Mouse (Mus musculus): ENCODE measurements around the gene H3f3b. TPM values are rescaled to one million over a fixed set of nuclear protein-coding genes. Genes with fewer than 3 reads are reported as not detected.

The H3f3b gene
- total RNA-seq, 2 experiments from 2014 or later, result 253 to 254 TPM

GRCm38 (mm10) chr11:116004840-116005700, 22.7 kb downstream of the H3f3b start:
- peak; percentile 49 to 59 for DNase-seq (ENCODE audit: low spot score in 2 of 2)
- intact Hi-C loops (cut with DNase I), result no loop called here

- intact Hi-C loops (cut with DNase I), result no loop called here
- DNase-seq (ENCODE audit: low spot score in 2 of 2), result no peak
Measured at GRCm38 (mm10) chr11:116004186-116004823, 23.5 kb downstream of the H3f3b start.

- intact Hi-C loops (cut with DNase I), result no loop called here
- DNase-seq (ENCODE audit: low spot score in 2 of 2), result no peak
Measured at GRCm38 (mm10) chr11:116002894-116003293, 24.9 kb downstream of the H3f3b start.

GRCm38 (mm10) chr11:116001725-116002124, 26.0 kb downstream of the H3f3b start:
- no peak for DNase-seq (ENCODE audit: low spot score in 2 of 2)
- intact Hi-C loops (cut with DNase I), result no loop called here

- no peak for DNase-seq (ENCODE audit: low spot score in 2 of 2)
- intact Hi-C loops (cut with DNase I), result no loop called here
Measured at GRCm38 (mm10) chr11:116000607-116001006, 27.2 kb downstream of the H3f3b start.

GRCm38 (mm10) chr11:115999538-116000143, 28.1 kb downstream of the H3f3b start:
- intact Hi-C loops (cut with DNase I), result loop anchor here (2.0 to 10.0 kb wide), 2 partner anchors 61 to 265 kb away; no protein-coding TSS in a partner anchor
- peak in 1 of 2 experiments; percentile 55 for DNase-seq (ENCODE audit: low spot score in 2 of 2)

GRCm38 (mm10) chr11:115999027-115999426, 28.7 kb downstream of the H3f3b start:
- intact Hi-C loops (cut with DNase I), result loop anchor here (2.0 to 10.0 kb wide), 2 partner anchors 60 to 264 kb away; no protein-coding TSS in a partner anchor

GRCm38 (mm10) chr11:115997662-115998061, 30.1 kb downstream of the H3f3b start:
- intact Hi-C loops (cut with DNase I), result loop anchor here (2.0 to 10.0 kb wide), 2 partner anchors 59 to 263 kb away; no protein-coding TSS in a partner anchor
- DNase-seq (ENCODE audit: low spot score in 2 of 2), result no peak

More at GRCm38 (mm10) chr11:115999027-115999426, 28.7 kb downstream of the H3f3b start:
- no peak for DNase-seq (ENCODE audit: low spot score in 2 of 2)

GRCm38 (mm10) chr11:115997047-115997446, 30.7 kb downstream of the H3f3b start:
- DNase-seq (ENCODE audit: low spot score in 2 of 2), result no peak
- intact Hi-C loops (cut with DNase I), result loop anchor here (10.0 kb wide), 1 partner anchor 262 kb away; no protein-coding TSS in a partner anchor

- DNase-seq (ENCODE audit: low spot score in 2 of 2), result no peak
- intact Hi-C loops (cut with DNase I), result loop anchor here (10.0 kb wide), 1 partner anchor 260 kb away; no protein-coding TSS in a partner anchor
Measured at GRCm38 (mm10) chr11:115995256-115995655, 32.5 kb downstream of the H3f3b start.

- no peak for DNase-seq (ENCODE audit: low spot score in 2 of 2)
- intact Hi-C loops (cut with DNase I), result loop anchor here (10.0 kb wide), 1 partner anchor 257 kb away; no protein-coding TSS in a partner anchor
Measured at GRCm38 (mm10) chr11:115992098-115992497, 35.7 kb downstream of the H3f3b start.

- intact Hi-C loops (cut with DNase I), result loop anchor here (10.0 kb wide), 1 partner anchor 255 kb away; no protein-coding TSS in a partner anchor
Measured at GRCm38 (mm10) chr11:115989686-115990085, 38.1 kb downstream of the H3f3b start.

GRCm38 (mm10) chr11:115983291-115983690, 44.5 kb downstream of the H3f3b start:
- no peak for DNase-seq (ENCODE audit: low spot score in 2 of 2)
- intact Hi-C loops (cut with DNase I), result no loop called here

More at GRCm38 (mm10) chr11:115989686-115990085, 38.1 kb downstream of the H3f3b start:
- no peak for DNase-seq (ENCODE audit: low spot score in 2 of 2)

GRCm38 (mm10) chr11:115982472-115982871, 45.3 kb downstream of the H3f3b start:
- intact Hi-C loops (cut with DNase I), result no loop called here

GRCm38 (mm10) chr11:115975544-115975943, 52.2 kb downstream of the H3f3b start:
- intact Hi-C loops (cut with DNase I), result no loop called here
- DNase-seq (ENCODE audit: low spot score in 2 of 2), result no peak

More at GRCm38 (mm10) chr11:115982472-115982871, 45.3 kb downstream of the H3f3b start:
- DNase-seq (ENCODE audit: low spot score in 2 of 2), result no peak

- intact Hi-C loops (cut with DNase I), result no loop called here
- no peak for DNase-seq (ENCODE audit: low spot score in 2 of 2)
Measured at GRCm38 (mm10) chr11:115975083-115975420, 52.7 kb downstream of the H3f3b start.

GRCm38 (mm10) chr11:115974309-115975082, 53.3 kb downstream of the H3f3b start, which contains the start of gene Itgb4:
Itgb4 (plus strand) TSS chr11:115974709.
- DNase-seq (ENCODE audit: low spot score in 2 of 2), result no peak
- intact Hi-C loops (cut with DNase I), result no loop called here

Measured in left cerebral cortex, postnatal 36 days (tissue).